Mouse (Mus musculus) cerebellum, postnatal 25 days (tissue): Measurements from ENCODE around the gene Abca12.

Source experiments
- DNase-seq, 2 experiments: peaks; one replicate each; pipeline ENCODE4 v3.0.0; 2021; ENCODE audit warnings: mixed read lengths in 2 of 2

Abca12 gene

DNA sequence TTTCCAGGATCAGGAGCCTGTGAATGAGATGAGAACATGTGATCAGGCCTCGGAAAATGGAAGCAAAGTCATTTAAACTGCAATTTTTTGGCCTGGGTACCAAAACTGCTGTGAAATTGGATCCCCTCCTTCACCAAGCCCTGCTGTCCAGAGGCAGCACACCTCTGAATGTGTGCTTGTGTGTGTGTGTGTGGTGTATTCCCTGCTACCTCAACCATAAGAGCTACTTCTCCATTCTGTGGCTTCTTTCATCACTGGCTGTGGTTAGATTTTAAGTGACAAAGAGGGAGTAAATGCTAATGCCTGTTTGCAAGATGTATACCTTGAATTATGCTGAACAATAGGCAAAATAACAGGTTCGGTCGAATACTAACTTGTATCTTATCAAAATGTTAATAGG lies 84.4 kb downstream of the Abca12 start:
- DNase-seq, result no peak

DNA sequence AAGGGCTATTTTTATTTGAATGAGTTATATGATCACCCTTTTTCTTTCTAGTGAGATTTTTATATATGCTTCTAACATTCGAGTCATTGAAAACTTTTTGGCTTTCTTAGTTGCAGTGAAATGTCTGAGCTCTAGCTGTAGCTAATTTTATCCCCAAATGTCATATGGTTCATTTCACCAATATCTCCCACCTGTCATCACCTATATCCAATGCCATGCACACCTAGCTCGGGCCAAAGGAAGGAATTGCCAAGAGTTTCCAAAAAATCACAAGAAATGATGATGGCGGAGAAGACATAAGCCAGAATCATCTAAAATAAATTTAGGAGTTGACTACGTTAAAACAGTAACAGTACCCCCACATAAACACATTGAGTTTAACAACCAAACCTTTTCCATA lies 102.5 kb downstream of the Abca12 start:
- DNase-seq, result no peak

DNA sequence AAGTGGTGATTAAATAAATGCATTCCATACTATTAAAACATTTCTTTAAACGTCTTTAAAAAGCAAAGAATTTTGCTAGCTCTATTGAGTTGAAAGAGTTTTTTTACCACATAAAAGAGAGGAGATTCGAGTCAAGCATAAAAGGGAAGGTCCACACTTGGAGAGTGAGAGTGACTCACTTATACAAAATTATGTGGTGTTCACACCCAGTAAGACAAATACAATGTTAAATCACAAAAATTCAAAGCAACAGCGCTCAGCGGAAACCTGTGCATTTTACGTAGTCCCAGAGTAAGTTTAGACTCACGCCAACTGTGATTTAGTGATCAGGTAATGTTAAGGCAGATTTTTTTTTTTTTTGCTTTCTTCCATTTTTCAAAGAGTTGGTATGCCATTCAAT lies 104.1 kb downstream of the Abca12 start:
- no peak for DNase-seq

DNA sequence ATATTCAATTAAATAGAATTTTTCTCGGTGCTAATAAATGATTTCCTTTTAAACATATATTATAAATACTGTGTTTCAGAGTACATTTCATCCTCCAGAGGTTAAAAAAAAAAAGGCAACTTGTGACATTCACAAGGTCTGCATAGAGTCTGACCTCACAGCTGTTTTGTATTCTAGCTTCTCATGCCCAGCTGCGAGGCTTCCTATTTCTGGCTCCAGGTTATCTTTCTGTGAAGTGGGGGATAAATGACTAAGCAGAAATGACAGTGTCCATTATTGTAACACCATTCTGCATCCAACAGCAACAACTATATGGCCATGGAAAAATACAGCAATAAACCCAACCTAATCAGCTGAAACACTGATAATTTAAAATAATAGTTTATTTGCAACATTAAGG lies 107.3 kb downstream of the Abca12 start:
- DNase-seq, result no peak

DNA sequence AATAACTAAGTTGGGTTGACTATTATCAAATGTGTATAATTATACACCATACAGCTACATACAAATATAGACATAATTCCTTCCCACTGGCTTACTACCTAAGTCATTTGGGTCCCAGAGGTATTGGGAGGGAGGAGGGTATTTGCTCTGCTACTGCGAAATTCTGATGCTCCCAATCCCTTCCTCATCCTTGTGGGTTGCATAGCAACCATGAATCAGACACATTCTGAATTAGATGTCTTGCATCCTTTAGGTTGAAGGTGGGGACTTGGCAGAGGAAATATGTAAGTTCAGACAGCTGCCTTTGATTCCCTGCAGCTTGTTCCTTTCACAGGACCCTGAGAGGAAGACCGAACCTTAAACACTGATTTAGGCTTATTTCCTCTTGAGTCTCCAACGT lies 108.5 kb downstream of the Abca12 start:
- no peak for DNase-seq

DNA sequence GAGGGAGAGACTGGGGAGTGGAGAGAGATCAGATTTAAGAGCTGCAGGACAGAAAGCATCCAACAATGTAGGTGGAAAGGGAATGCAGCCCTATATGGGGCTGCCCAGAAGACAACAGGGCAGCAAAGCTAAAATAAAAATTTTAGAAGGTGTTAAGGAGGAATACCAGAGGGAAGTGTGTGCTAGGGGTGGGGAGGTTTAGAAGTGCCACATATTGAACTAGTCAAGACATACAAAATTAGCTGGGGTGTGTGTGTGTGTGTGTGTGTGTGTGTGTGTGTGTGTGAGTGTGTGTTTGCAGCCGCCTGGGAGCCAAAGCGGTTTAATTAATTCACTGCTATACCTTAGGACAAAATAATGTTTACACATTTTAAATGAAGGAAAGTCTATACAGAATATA lies 110.1 kb downstream of the Abca12 start:
- no peak for DNase-seq

DNA sequence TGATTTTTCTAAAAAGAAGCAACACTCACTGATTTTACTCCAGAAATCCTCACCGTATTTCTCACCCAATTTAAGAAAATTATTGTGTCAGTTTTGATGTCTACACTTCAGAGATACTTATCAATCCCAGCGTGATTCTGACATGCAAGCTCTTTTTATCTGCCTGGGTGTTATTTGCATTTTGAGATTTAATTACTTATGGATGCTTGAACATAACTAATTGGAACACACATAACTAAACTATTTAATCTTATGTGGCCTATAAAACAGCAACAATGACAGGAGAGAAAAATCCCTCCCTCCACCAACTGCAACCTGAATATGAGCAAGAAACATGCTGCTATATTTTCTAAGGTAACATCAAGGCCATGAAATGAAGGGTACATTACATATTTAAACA lies 117.7 kb downstream of the Abca12 start:
- DNase-seq, result no peak

DNA sequence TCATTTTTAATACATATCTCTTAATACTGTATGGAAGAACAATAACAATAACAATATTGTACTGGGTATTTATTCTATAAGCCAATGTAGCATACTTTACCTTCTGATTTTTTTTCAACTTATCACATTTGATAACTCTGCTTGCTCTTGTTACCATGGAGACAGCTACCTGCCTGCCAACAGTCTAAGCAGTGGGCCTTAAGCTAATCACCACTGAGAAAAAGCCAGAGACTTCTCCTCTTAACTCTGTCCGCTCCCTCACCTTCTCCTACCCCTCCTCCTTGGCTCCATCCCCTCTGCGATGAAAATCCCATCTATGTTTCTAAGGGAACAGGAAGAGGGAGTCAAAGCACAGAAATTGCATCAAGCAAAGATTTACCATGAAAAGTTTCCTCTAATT lies 118.1 kb downstream of the Abca12 start:
- DNase-seq, result no peak

DNA sequence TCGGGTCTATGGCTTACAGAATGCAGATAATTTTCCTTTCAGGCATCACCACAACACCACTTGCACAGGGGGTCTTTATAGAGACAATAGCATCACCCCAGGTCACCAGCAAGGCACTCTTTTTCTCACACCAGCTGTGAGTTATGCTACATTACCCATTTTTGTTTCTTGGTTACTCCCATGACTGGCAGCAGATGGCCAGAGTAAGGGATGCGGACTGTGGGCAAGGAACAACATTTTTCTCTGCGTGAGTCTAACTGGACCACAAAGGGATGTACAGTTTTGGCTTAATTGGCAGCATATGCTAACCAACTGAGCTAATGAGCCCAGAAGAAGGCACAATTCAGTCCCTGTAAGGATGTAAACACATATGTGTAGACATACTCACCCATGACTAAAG lies 122.8 kb downstream of the Abca12 start:
- peak in 1 of 2 experiments; percentile 14 for DNase-seq

DNA sequence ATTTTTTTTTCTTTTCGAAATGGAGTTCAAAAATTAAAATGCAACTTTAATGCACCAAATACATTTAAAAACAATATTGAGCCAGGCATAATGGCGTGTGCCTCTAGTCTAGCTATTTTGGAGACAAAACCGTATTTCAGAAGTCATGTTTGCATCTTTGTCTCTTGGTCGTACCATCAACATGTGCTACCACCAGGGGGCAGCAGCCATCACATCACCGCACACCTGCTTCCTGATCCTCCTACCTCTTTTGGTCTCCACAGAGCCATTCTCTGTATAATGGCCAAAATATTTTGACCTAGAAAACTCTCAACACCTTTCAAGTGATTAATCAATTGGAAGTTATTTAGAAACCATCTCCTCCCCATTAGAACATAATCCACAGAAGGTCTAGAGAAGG lies 125.2 kb downstream of the Abca12 start:
- DNase-seq, result peak; percentile 67 to 80

DNA sequence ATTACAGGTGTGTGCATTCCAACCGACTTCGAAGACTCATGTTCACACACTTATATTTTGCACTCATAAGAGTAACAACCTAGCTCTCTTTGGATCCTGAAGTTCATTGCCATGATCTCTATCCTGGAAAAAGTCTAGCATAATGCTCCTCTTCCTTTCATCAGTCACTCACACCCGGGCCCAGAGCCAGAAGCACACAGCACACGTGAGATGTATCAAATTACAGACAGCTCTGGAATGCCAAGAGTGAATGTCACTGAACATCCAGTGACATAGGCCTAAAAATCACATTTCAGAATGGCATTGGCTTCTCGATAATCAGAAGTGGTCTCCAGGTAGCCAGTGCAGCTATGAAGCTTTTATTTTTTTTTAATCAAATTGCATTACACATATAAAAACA lies 137.8 kb downstream of the Abca12 start:
- DNase-seq, result no peak

DNA sequence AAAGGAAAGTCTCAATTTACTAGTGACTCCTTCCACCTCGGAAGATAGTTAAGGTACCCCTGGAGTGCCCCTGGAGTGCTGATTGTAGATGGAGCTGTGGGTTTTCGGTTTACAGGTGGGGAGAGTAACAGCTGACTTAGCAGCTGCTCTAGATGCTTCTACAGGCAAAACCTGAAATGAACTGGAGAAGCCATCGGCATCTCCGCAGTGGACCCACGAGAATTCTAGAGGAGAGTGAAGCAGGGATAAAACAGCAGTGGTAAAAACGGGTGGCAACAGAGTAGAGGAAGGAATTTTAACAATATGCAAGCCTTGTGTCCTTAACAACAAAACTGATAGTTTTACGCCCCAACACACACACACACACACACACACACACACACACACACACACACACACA lies 142.2 kb downstream of the Abca12 start:
- no peak for DNase-seq

DNA sequence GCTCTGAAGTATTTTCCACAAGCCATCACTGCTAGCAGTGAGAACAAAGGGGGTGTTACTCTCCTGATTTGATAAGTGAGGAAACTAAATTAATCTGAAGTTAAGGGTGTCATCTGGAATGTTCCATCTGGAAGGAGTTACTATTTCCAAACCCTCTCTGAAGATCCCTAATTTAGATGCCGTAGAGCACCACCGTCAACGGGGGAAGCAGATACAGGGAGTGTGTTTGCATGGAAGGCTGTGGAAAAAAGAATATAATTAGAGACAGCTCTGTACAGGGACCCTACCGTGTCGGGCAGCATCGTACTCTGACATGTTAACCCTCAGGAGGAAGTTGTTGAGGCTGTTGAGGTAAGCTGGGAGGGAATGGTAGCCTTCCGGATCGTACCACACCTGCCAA lies 142.6 kb downstream of the Abca12 start:
- DNase-seq, result no peak

DNA sequence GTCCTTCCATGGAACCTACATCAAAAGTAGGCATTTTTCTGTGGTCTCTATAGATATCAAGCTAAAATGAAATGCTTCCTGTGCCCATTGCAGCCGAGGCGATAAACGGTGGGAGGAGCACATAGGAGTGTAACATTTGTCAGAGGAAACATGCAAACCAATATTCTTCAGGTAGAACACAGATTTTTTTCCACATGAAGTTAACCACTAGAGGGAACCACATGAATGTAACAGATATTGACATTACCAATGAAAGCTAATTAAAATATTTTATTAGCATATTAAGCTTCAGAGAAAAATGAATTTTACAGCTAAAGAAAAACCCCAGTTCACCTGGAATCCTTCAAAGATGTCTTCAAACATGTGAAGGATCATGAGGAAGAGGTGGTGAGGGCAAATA lies 144.6 kb downstream of the Abca12 start:
- no peak for DNase-seq

DNA sequence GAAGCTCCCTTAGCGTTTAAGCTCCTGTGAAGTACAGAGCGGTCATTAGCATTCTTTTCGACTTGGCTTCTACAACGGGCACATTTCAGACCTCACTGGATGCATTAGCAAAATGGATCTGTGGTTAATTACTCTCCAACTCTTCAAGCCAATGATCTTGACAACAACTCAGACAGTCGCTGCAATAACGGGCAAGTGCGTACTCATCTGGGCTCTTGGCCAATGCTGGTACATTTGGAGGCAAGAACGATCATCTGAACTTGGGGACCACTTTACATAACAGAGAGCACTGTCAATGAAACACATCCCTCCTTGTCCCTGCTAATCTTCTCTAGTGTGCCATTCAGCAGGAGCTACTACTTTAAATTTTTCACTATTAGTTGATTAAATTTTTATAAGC lies 148.1 kb downstream of the Abca12 start:
- DNase-seq, result no peak

DNA sequence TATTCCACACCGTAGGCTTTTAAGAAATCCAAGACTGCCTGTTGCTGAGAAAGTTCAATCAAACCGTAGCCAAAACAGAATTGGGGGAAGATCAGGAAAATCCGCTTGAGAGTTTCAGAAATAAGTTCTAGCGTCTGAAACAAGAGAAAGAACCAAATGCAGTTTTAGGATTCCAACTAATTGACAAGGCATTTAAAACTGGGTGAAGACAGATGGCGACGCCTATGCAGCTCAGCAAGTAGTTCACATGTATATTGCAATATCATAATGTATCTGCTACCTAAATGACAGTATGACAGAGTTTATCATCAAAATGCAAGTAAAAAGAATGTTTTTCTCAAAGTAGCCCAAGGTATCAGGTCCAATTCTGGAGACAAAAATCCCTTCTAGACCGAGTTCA lies 151.2 kb downstream of the Abca12 start:
- no peak for DNase-seq

DNA sequence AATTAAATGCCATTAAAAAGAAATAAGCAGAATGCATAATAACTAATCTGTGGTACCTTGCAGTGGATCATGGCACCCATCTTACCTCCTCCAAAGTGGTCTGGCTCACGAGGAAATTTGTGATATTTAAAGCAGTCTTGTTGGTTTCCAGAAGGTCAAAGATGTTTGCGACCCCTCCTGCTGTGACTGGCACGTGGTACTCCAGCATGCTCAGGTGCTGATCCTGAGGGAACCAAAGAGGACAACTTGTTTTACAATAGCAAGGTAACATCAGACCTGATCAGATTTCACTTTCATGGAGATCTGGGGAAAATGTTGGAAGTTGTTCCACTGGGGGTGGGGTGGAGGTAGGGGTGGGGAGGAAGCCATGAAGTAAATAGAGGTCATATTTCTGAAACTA lies 170.1 kb downstream of the Abca12 start:
- DNase-seq, result no peak

DNA sequence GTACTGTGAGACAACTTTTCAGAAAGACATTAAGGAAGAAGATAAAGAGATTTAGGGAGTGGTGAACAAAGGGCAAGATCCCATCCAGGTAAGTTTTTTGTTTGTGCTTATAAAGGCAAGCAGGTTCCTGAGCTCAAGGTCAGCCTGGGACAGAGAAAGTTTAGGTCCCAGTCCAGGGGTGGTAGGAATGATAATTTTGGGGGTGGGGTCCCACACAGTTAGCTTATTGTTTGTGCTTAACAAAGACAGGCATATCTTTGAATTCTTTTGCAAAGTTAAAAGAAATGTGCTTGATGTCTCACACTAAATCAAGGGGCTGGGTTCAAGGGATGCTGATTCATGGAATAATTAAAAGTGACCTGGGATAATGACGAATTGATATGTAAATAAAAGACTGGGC lies 173.3 kb downstream of the Abca12 start:
- DNase-seq, result no peak

DNA sequence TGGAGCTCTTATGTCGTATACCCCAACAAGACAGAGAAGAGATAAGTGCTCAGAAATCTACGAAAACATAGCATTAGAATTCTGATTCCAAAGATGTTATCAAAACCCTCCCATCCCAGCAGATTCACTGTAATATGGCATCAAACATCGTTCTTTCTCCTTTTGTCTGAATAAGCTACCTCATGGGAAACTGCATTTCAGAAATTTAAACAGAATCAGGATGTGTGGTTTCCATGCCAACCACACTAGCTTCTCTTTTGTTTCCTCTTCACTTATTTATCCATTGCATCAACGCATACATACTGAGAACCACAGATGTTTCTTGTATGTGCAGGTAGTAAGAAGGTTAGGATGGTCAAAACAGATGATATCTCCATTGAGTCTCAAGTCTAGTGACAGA lies 175.1 kb downstream of the Abca12 start:
- DNase-seq, result no peak

DNA sequence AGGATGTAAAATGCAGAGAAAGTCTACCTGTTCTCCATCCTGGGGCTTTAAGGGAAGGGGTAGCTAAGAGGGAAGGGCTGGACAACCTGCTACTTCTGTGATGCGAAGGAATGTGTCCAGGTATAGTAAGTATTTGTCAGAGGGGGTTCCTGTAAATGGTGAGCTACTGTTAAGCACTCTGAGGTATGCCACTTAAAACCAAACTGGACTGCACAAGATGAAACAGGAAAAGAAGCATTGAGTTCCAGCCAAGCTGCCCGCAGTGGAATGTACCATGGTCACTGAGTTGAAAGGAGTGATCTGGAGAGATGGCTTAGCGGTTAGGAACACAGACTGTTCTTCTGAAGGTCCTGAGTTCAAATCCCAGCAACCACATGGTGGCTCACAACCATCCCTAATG lies 179.4 kb downstream of the Abca12 start:
- no peak for DNase-seq

DNA sequence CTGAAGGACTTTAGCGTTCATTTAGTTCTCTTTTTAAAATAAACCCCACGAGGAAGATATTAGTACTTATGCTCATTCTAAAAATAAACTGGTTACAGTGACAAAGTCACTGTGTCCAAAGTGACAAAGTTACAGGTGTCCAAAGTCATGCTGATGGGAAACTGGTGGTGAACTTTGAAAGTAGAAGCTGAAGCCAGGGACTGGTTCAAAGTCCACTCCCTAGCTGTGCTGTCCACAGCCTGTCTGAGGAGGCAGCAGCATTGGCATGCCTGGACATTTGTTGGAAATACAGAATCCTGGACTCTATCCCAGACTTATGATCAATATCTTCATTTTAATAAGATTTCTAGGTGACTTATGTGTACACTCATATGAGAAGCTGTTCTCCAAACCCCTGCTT lies 183.5 kb downstream of the Abca12 start:
- no peak for DNase-seq

DNA sequence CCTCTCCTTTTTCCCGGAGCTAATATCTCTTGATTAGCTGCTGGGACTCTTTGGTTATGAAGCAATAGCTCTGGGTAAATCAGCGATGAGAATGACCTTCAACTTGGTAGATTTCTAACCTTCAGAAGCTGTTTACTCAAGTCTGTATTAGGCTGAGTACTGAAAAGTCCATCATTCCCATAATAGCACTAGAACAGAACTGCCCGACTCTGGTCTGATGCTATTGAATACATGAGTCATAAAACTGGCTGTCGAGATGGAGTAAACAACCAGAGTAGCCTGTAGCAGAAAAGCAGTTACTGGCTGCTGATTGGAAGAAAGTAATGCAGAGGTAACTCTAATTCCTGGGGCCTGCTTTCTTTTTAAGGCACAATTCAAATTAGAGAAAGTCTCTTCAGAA lies 211.1 kb downstream of the Abca12 start:
- DNase-seq, result no peak

DNA sequence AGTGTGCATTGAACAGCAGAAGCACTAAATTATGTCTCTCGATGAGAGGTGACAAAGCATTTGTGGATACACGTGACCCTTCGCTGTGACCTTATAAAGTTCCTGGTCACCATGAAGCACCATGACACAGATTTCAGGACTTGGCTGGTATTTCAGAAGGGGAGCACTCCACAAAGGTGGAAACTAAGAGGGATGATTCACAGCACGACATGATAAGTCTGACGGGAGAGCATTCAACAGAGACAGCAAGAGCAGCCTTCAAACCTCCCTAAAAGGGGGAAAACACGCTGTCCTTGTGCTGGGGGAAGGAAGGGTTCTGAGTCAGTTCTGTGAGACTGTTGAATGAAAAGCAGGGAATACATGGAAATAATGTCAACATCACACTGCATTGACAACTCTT lies 218.5 kb downstream of the Abca12 start:
- no peak for DNase-seq

DNA sequence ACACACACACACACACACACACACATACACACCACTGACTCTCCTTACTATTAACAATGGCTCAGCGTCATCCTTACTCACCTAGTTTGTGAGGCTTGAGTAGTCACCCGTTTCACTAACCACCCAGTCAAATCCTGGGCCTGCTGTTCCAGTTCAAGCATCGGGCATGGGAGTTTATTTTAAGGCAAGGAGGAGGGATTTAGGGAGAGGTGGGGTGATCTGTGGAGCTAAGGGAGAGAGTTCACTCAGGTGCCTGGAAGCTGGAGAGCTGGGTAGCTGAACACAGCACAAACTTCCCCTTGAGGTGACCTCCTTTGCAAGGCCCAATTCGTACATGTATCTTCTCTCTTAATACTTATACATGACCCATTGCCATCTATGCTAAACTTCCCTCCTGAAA lies 219.4 kb downstream of the Abca12 start:
- DNase-seq, result no peak

DNA sequence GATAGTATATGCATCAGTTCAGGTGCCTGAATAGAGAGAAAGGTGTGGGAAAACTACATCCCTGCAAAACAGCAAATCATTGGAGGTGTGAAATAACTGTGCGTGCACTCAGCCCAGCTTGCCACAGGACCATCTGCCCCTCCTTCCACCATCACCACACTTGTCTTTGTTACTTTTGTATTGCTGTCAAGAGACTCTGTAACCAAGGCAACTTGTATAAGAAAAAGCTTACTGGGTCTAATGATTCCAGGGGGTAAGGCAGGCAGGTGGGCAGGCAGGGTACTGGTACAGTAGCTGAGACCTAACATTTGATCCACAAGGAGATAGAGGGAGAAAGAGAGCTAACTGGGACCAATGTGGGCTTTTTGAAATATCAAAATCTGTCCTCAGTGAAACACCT lies 220.8 kb downstream of the Abca12 start:
- DNase-seq, result no peak
